Mouse (Mus musculus): ENCODE data around the gene Abraxas2. TPM values are rescaled to one million over a fixed set of nuclear protein-coding genes. Genes with fewer than 3 reads are reported as not detected.

Abraxas2 gene
- polyA plus RNA-seq, 1 experiment from 2014 or later = 12.5 TPM

GRCm38 (mm10) chr7:132890201-132890600, 31.2 kb downstream of the Abraxas2 start:
- 72% methylated on average over 5 of the region's 5 CpGs for WGBS (ENCODE audit: insufficient replicate concordance)
- Histone ChIP-seq H3K4me3 (ENCODE audit: low read depth, low read length) (no peak overlapping the region), H3K36me3 (ENCODE audit: control insufficient read depth, insufficient read depth) (no peaks in the 10 kb centered on the region)

GRCm38 (mm10) chr7:132891561-132892310, 32.7 kb downstream of the Abraxas2 start:
- no peak overlapping the region for H3K9ac ChIP-seq (ENCODE audit: low read depth, low read length)
- no peak overlapping the region for H3K4me2 ChIP-seq (ENCODE audit: low read depth, low read length)
- no peak overlapping the region for H3K27ac ChIP-seq (ENCODE audit: low read length)
- H3K4me1 ChIP-seq (ENCODE audit: control insufficient read depth, low read depth, low read length) = peaks cover 3% of the 10 kb centered on the region
- no peaks in the 10 kb centered on the region for H3K9me3 ChIP-seq (replicated peaks; ENCODE audit: control insufficient read depth, low read length)
- no peak overlapping the region for H3K4me3 ChIP-seq (ENCODE audit: low read depth, low read length)
- 68% methylated on average over 5 of the region's 5 CpGs for WGBS (ENCODE audit: insufficient replicate concordance)
- H3K27me3 ChIP-seq (ENCODE audit: control insufficient read depth, insufficient read depth, low read depth, low read length) = no peaks in the 10 kb centered on the region
- no peak for ATAC-seq (ENCODE audit: low read depth)
- H3K36me3 ChIP-seq (ENCODE audit: control insufficient read depth, insufficient read depth) = no peaks in the 10 kb centered on the region

More at GRCm38 (mm10) chr7:132890201-132890600, 31.2 kb downstream of the Abraxas2 start:
- Histone ChIP-seq H3K9ac (ENCODE audit: low read depth, low read length) (no peak overlapping the region), H3K27ac (ENCODE audit: low read length) (no peak overlapping the region), H3K27me3 (ENCODE audit: control insufficient read depth, insufficient read depth, low read depth, low read length) (no peaks in the 10 kb centered on the region), H3K4me1 (ENCODE audit: control insufficient read depth, low read depth, low read length) (peaks cover 3% of the 10 kb centered on the region), H3K9me3 (replicated peaks; ENCODE audit: control insufficient read depth, low read length) (no peaks in the 10 kb centered on the region), H3K4me2 (ENCODE audit: low read depth, low read length) (no peak overlapping the region)
- ATAC-seq (ENCODE audit: low read depth) = no peak

- Histone ChIP-seq H3K27ac (ENCODE audit: low read length) (no peak overlapping the region), H3K36me3 (ENCODE audit: control insufficient read depth, insufficient read depth) (no peaks in the 10 kb centered on the region), H3K9me3 (replicated peaks; ENCODE audit: control insufficient read depth, low read length) (no peaks in the 10 kb centered on the region), H3K4me3 (ENCODE audit: low read depth, low read length) (no peak overlapping the region), H3K9ac (ENCODE audit: low read depth, low read length) (no peak overlapping the region), H3K4me2 (ENCODE audit: low read depth, low read length) (no peak overlapping the region), H3K4me1 (ENCODE audit: control insufficient read depth, low read depth, low read length) (peaks cover 3% of the 10 kb centered on the region), H3K27me3 (ENCODE audit: control insufficient read depth, insufficient read depth, low read depth, low read length) (no peaks in the 10 kb centered on the region)
- ATAC-seq (ENCODE audit: low read depth) = no peak
- 35% methylated on average over 4 of the region's 4 CpGs for WGBS (ENCODE audit: insufficient replicate concordance)
These were observed 33.3 kb downstream of the Abraxas2 start for GRCm38 (mm10) chr7:132892311-132892661.

- H3K4me2 ChIP-seq (ENCODE audit: low read depth, low read length) = no peak overlapping the region
- H3K9ac ChIP-seq (ENCODE audit: low read depth, low read length) = no peak overlapping the region
- no peak overlapping the region for H3K27ac ChIP-seq (ENCODE audit: low read length)
- no peaks in the 10 kb centered on the region for H3K9me3 ChIP-seq (replicated peaks; ENCODE audit: control insufficient read depth, low read length)
- H3K27me3 ChIP-seq (ENCODE audit: control insufficient read depth, insufficient read depth, low read depth, low read length) = no peaks in the 10 kb centered on the region
- 63% methylated on average over 7 of the region's 7 CpGs for WGBS (ENCODE audit: insufficient replicate concordance)
- no peak overlapping the region for H3K4me3 ChIP-seq (ENCODE audit: low read depth, low read length)
- no peak for ATAC-seq (ENCODE audit: low read depth)
- no peaks in the 10 kb centered on the region for H3K36me3 ChIP-seq (ENCODE audit: control insufficient read depth, insufficient read depth)
- H3K4me1 ChIP-seq (ENCODE audit: control insufficient read depth, low read depth, low read length) = peaks cover 2% of the 10 kb centered on the region
These were observed 33.8 kb downstream of the Abraxas2 start for GRCm38 (mm10) chr7:132892806-132893205.

- H3K27me3 ChIP-seq (ENCODE audit: control insufficient read depth, insufficient read depth, low read depth, low read length) = no peaks in the 10 kb centered on the region
- no peaks in the 10 kb centered on the region for H3K4me1 ChIP-seq (ENCODE audit: control insufficient read depth, low read depth, low read length)
- H3K36me3 ChIP-seq (ENCODE audit: control insufficient read depth, insufficient read depth) = no peaks in the 10 kb centered on the region
- H3K9ac ChIP-seq (ENCODE audit: low read depth, low read length) = no peak overlapping the region
- no peak overlapping the region for H3K4me2 ChIP-seq (ENCODE audit: low read depth, low read length)
- H3K27ac ChIP-seq (ENCODE audit: low read length) = no peak overlapping the region
- H3K9me3 ChIP-seq (replicated peaks; ENCODE audit: control insufficient read depth, low read length) = no peaks in the 10 kb centered on the region
- 63% methylated on average over 1 of the region's 1 CpGs for WGBS (ENCODE audit: insufficient replicate concordance)
- no peak for ATAC-seq (ENCODE audit: low read depth)
- no peak overlapping the region for H3K4me3 ChIP-seq (ENCODE audit: low read depth, low read length)
These were observed 34.3 kb downstream of the Abraxas2 start for GRCm38 (mm10) chr7:132893336-132893735.

- H3K9ac ChIP-seq (ENCODE audit: low read depth, low read length) = no peak overlapping the region
- H3K27me3 ChIP-seq (ENCODE audit: control insufficient read depth, insufficient read depth, low read depth, low read length) = no peaks in the 10 kb centered on the region
- H3K27ac ChIP-seq (ENCODE audit: low read length) = no peak overlapping the region
- no peaks in the 10 kb centered on the region for H3K36me3 ChIP-seq (ENCODE audit: control insufficient read depth, insufficient read depth)
- no peaks in the 10 kb centered on the region for H3K9me3 ChIP-seq (replicated peaks; ENCODE audit: control insufficient read depth, low read length)
- 65% methylated on average over 7 of the region's 7 CpGs for WGBS (ENCODE audit: insufficient replicate concordance)
- no peak overlapping the region for H3K4me3 ChIP-seq (ENCODE audit: low read depth, low read length)
- no peak overlapping the region for H3K4me2 ChIP-seq (ENCODE audit: low read depth, low read length)
- H3K4me1 ChIP-seq (ENCODE audit: control insufficient read depth, low read depth, low read length) = no peaks in the 10 kb centered on the region
- ATAC-seq (ENCODE audit: low read depth) = no peak
These were observed 36.0 kb downstream of the Abraxas2 start for GRCm38 (mm10) chr7:132894841-132895555.

GRCm38 (mm10) chr7:132896206-132896815, 37.3 kb downstream of the Abraxas2 start:
- Histone ChIP-seq H3K4me2 (ENCODE audit: low read depth, low read length) (no peak overlapping the region), H3K4me3 (ENCODE audit: low read depth, low read length) (no peak overlapping the region), H3K36me3 (ENCODE audit: control insufficient read depth, insufficient read depth) (no peaks in the 10 kb centered on the region), H3K9me3 (replicated peaks; ENCODE audit: control insufficient read depth, low read length) (no peaks in the 10 kb centered on the region), H3K27ac (ENCODE audit: low read length) (no peak overlapping the region), H3K4me1 (ENCODE audit: control insufficient read depth, low read depth, low read length) (no peaks in the 10 kb centered on the region), H3K9ac (ENCODE audit: low read depth, low read length) (no peak overlapping the region), H3K27me3 (ENCODE audit: control insufficient read depth, insufficient read depth, low read depth, low read length) (no peaks in the 10 kb centered on the region)
- 66% methylated on average over 9 of the region's 9 CpGs for WGBS (ENCODE audit: insufficient replicate concordance)
- ATAC-seq (ENCODE audit: low read depth) = no peak

- Histone ChIP-seq H3K27ac (ENCODE audit: low read length) (no peak overlapping the region), H3K27me3 (ENCODE audit: control insufficient read depth, insufficient read depth, low read depth, low read length) (no peaks in the 10 kb centered on the region), H3K4me3 (ENCODE audit: low read depth, low read length) (no peak overlapping the region), H3K9me3 (replicated peaks; ENCODE audit: control insufficient read depth, low read length) (no peaks in the 10 kb centered on the region), H3K36me3 (ENCODE audit: control insufficient read depth, insufficient read depth) (no peaks in the 10 kb centered on the region), H3K4me1 (ENCODE audit: control insufficient read depth, low read depth, low read length) (no peaks in the 10 kb centered on the region), H3K9ac (ENCODE audit: low read depth, low read length) (no peak overlapping the region), H3K4me2 (ENCODE audit: low read depth, low read length) (no peak overlapping the region)
- no peak for ATAC-seq (ENCODE audit: low read depth)
- 75% methylated on average over 10 of the region's 10 CpGs for WGBS (ENCODE audit: insufficient replicate concordance)
These were observed 38.2 kb downstream of the Abraxas2 start for GRCm38 (mm10) chr7:132897258-132897657.

- no peak overlapping the region for H3K27ac ChIP-seq (ENCODE audit: low read length)
- no peak overlapping the region for H3K4me3 ChIP-seq (ENCODE audit: low read depth, low read length)
- no peaks in the 10 kb centered on the region for H3K9me3 ChIP-seq (replicated peaks; ENCODE audit: control insufficient read depth, low read length)
- H3K36me3 ChIP-seq (ENCODE audit: control insufficient read depth, insufficient read depth) = no peaks in the 10 kb centered on the region
- no peak for ATAC-seq (ENCODE audit: low read depth)
- H3K4me1 ChIP-seq (ENCODE audit: control insufficient read depth, low read depth, low read length) = no peaks in the 10 kb centered on the region
- H3K9ac ChIP-seq (ENCODE audit: low read depth, low read length) = no peak overlapping the region
- no peak overlapping the region for H3K4me2 ChIP-seq (ENCODE audit: low read depth, low read length)
- no peaks in the 10 kb centered on the region for H3K27me3 ChIP-seq (ENCODE audit: control insufficient read depth, insufficient read depth, low read depth, low read length)
- WGBS (ENCODE audit: insufficient replicate concordance) = 66% methylated on average over 2 of the region's 2 CpGs
These were observed 39.2 kb downstream of the Abraxas2 start for GRCm38 (mm10) chr7:132898234-132898633.
